Mouse (Mus musculus) megakaryocyte, embryonic 14.5 days (primary cell): ENCODE measurements at regions not wholly inside any gene's neighbourhood (a gene's known extent, or its start where the extent isn't known, plus 50 kb on each side); places are given as distances from the start of the nearest gene placed in this dataset.

Source experiments
- FLI1 ChIP-seq: IDR thresholded peaks from 2 replicates; pipeline ENCODE4 v1.6.1; 2012; ENCODE audit warnings: low read length, inconsistent platforms, mixed read lengths
- GATA1 ChIP-seq: IDR thresholded peaks from 3 replicates; pipeline ENCODE4 v1.6.1; 2012; ENCODE audit warnings: mixed read lengths, low read length, inconsistent platforms, borderline replicate concordance

DNA sequence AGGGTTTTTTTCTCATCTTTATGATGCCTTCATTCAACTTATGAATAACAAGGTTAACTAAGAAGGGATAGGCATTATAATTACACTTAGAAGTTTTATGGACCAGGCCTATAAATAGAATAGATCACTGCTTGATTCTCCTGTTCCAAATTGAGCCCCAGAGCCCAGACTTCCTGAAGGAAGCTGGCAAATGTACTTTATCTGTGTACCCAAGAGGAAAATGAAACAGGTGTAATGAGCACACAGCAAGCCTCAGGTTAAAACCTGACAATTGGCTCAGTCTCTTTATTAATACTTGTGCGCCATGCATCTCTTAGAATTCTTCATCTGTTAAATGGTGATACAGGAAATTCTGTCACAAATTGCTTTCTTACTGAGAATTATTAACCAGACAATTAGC lies 95.4 kb upstream of the Kcnip4 start:
- TF ChIP-seq FLI1 = no peak
- TF ChIP-seq GATA1 = no peak
